Mouse (Mus musculus): ENCODE results near the gene C2. TPM values are rescaled to one million over a fixed set of nuclear protein-coding genes. Genes with fewer than 3 reads are reported as not detected.
A peak's percentile ranks its signal among the peaks of the same experiment; 100 is the strongest.
"Not testable (repeated sequence)": the region's sequence is repeated elsewhere in the genome, so short reads cannot be mapped to it uniquely, and the experiment has no call there.

C2 gene
- polyA plus RNA-seq, 1 experiment from 2014 or later, result 1.7 TPM

- 88% methylated on average over 5 of the region's 5 CpGs for WGBS
- no peak overlapping the region for H3K9ac ChIP-seq (ENCODE audit: low read depth, low read length)
- H3K9me3 ChIP-seq (ENCODE audit: control insufficient read depth, low read length), result no peaks in the 10 kb centered on the region
- H3K4me2 ChIP-seq (replicated peaks; ENCODE audit: low read depth, low read length), result no peak overlapping the region
- H3K36me3 ChIP-seq (ENCODE audit: control insufficient read depth, insufficient read depth, low read length), result peaks cover 28% of the 10 kb centered on the region
- H3K4me3 ChIP-seq (ENCODE audit: low read length), result no peak overlapping the region
- H3K4me1 ChIP-seq (ENCODE audit: control insufficient read depth, insufficient read depth, low read length), result 0 out of 2 replicates have a peak, but pooled peaks cover 9% of the 10 kb centered on the region
- H3K27ac ChIP-seq (ENCODE audit: low read depth, low read length), result no peak overlapping the region
- H3K27me3 ChIP-seq (ENCODE audit: control insufficient read depth, insufficient read depth, low read length), result no peaks in the 10 kb centered on the region
- no peak for ATAC-seq (ENCODE audit: low FRiP score, low TSS enrichment)
Measured at GRCm38 (mm10) chr17:34916316-34916715, 18.3 kb upstream of the C2 start.

- H3K9me3 ChIP-seq (ENCODE audit: control insufficient read depth, low read length), result no peaks in the 10 kb centered on the region
- peak overlapping the region; percentile 23; the same call in 1 of the 2 replicates for H3K9ac ChIP-seq (ENCODE audit: low read depth, low read length)
- H3K4me2 ChIP-seq (replicated peaks; ENCODE audit: low read depth, low read length), result peak overlapping the region; percentile 26
- H3K4me3 ChIP-seq (ENCODE audit: low read length), result no peak overlapping the region
- H3K4me1 ChIP-seq (ENCODE audit: control insufficient read depth, insufficient read depth, low read length), result 0 out of 2 replicates have a peak, but pooled peaks cover 9% of the 10 kb centered on the region
- H3K36me3 ChIP-seq (ENCODE audit: control insufficient read depth, insufficient read depth, low read length), result peaks cover 37% of the 10 kb centered on the region
- no peaks in the 10 kb centered on the region for H3K27me3 ChIP-seq (ENCODE audit: control insufficient read depth, insufficient read depth, low read length)
- ATAC-seq (ENCODE audit: low FRiP score, low TSS enrichment), result peak; percentile 69
- H3K27ac ChIP-seq (ENCODE audit: low read depth, low read length), result no peak overlapping the region; the same call in 1 of the 2 replicates
- WGBS, result 8% methylated on average over 11 of the region's 11 CpGs
Measured at GRCm38 (mm10) chr17:34915410-34915831, 17.4 kb upstream of the C2 start.

- H3K27ac ChIP-seq (ENCODE audit: low read depth, low read length), result peak within 1 kb of the TSS; percentile 43; the same call in 1 of the 2 replicates
- H3K9ac ChIP-seq (ENCODE audit: low read depth, low read length), result peak within 1 kb of the TSS; percentile 37; the same call in 1 of the 2 replicates
- no peaks in the 10 kb centered on the region for H3K9me3 ChIP-seq (ENCODE audit: control insufficient read depth, low read length)
- 0 out of 2 replicates have a peak, but pooled peaks cover 9% of the 10 kb centered on the region for H3K4me1 ChIP-seq (ENCODE audit: control insufficient read depth, insufficient read depth, low read length)
- peaks cover 50% of the 10 kb centered on the region for H3K36me3 ChIP-seq (ENCODE audit: control insufficient read depth, insufficient read depth, low read length)
- H3K27me3 ChIP-seq (ENCODE audit: control insufficient read depth, insufficient read depth, low read length), result no peaks in the 10 kb centered on the region
- no peak for ATAC-seq (ENCODE audit: low FRiP score, low TSS enrichment)
- peak within 1 kb of the TSS; percentile 27 for H3K4me2 ChIP-seq (replicated peaks; ENCODE audit: low read depth, low read length)
- WGBS, result 34% methylated on average over 18 of the region's 18 CpGs
- H3K4me3 ChIP-seq (ENCODE audit: low read length), result peak within 1 kb of the TSS; percentile 4; the same call in 1 of the 2 replicates
Measured at GRCm38 (mm10) chr17:34913930-34914665, 16.0 kb upstream of the C2 start, which contains the start of gene Slc44a4. Gene Slc44a4 (plus strand): TSS chr17:34914466.

- H3K9ac ChIP-seq (ENCODE audit: low read depth, low read length), result no peak overlapping the region
- H3K4me3 ChIP-seq (ENCODE audit: low read length), result no peak overlapping the region
- 0 out of 2 replicates have a peak, but pooled peaks cover 9% of the 10 kb centered on the region for H3K4me1 ChIP-seq (ENCODE audit: control insufficient read depth, insufficient read depth, low read length)
- no peak overlapping the region for H3K27ac ChIP-seq (ENCODE audit: low read depth, low read length)
- 51% methylated on average over 5 of the region's 5 CpGs for WGBS
- peak; percentile 43; the same call in 1 of the 2 replicates for ATAC-seq (ENCODE audit: low FRiP score, low TSS enrichment)
- no peaks in the 10 kb centered on the region for H3K9me3 ChIP-seq (ENCODE audit: control insufficient read depth, low read length)
- H3K36me3 ChIP-seq (ENCODE audit: control insufficient read depth, insufficient read depth, low read length), result peaks cover 72% of the 10 kb centered on the region
- no peak overlapping the region for H3K4me2 ChIP-seq (replicated peaks; ENCODE audit: low read depth, low read length)
- H3K27me3 ChIP-seq (ENCODE audit: control insufficient read depth, insufficient read depth, low read length), result no peaks in the 10 kb centered on the region
Measured at GRCm38 (mm10) chr17:34911945-34912351, 13.9 kb upstream of the C2 start.

GRCm38 (mm10) chr17:34910982-34911381 lies 12.9 kb upstream of the C2 start:
- Histone ChIP-seq H3K4me3 (ENCODE audit: low read length) (no peak overlapping the region), H3K4me2 (replicated peaks; ENCODE audit: low read depth, low read length) (no peak overlapping the region), H3K27me3 (ENCODE audit: control insufficient read depth, insufficient read depth, low read length) (no peaks in the 10 kb centered on the region), H3K4me1 (ENCODE audit: control insufficient read depth, insufficient read depth, low read length) (0 out of 2 replicates have a peak, but pooled peaks cover 9% of the 10 kb centered on the region), H3K27ac (ENCODE audit: low read depth, low read length) (no peak overlapping the region), H3K9ac (ENCODE audit: low read depth, low read length) (no peak overlapping the region), H3K36me3 (ENCODE audit: control insufficient read depth, insufficient read depth, low read length) (peaks cover 81% of the 10 kb centered on the region), H3K9me3 (ENCODE audit: control insufficient read depth, low read length) (no peaks in the 10 kb centered on the region)
- WGBS, result 83% methylated on average over 10 of the region's 10 CpGs
- ATAC-seq (ENCODE audit: low FRiP score, low TSS enrichment), result no peak

GRCm38 (mm10) chr17:34902895-34903294 lies 4.8 kb upstream of the C2 start:
- Histone ChIP-seq H3K4me1 (ENCODE audit: control insufficient read depth, insufficient read depth, low read length) (peaks cover 3% of the 10 kb centered on the region; the same call in 1 of the 2 replicates), H3K9ac (ENCODE audit: low read depth, low read length) (no peak overlapping the region), H3K27ac (ENCODE audit: low read depth, low read length) (no peak overlapping the region), H3K36me3 (ENCODE audit: control insufficient read depth, insufficient read depth, low read length) (peaks cover 56% of the 10 kb centered on the region), H3K27me3 (ENCODE audit: control insufficient read depth, insufficient read depth, low read length) (no peaks in the 10 kb centered on the region), H3K4me2 (replicated peaks; ENCODE audit: low read depth, low read length) (no peak overlapping the region), H3K4me3 (ENCODE audit: low read length) (no peak overlapping the region), H3K9me3 (ENCODE audit: control insufficient read depth, low read length) (no peaks in the 10 kb centered on the region)
- ATAC-seq (ENCODE audit: low FRiP score, low TSS enrichment), result no peak
- 74% methylated on average over 9 of the region's 9 CpGs for WGBS

- not testable (repeated sequence) for H3K27me3 ChIP-seq (ENCODE audit: control insufficient read depth, insufficient read depth, low read length); H3K4me2 ChIP-seq (replicated peaks; ENCODE audit: low read depth, low read length); H3K9me3 ChIP-seq (ENCODE audit: control insufficient read depth, low read length); H3K4me3 ChIP-seq (ENCODE audit: low read length); H3K4me1 ChIP-seq (ENCODE audit: control insufficient read depth, insufficient read depth, low read length); ATAC-seq (ENCODE audit: low FRiP score, low TSS enrichment); H3K27ac ChIP-seq (ENCODE audit: low read depth, low read length); H3K9ac ChIP-seq (ENCODE audit: low read depth, low read length)
- WGBS, result 94% methylated on average over 9 of the region's 10 CpGs
- peaks cover 46% of the 10 kb centered on the region for H3K36me3 ChIP-seq (ENCODE audit: control insufficient read depth, insufficient read depth, low read length)
Measured at GRCm38 (mm10) chr17:34901948-34902347, 3.9 kb upstream of the C2 start.

- ATAC-seq (ENCODE audit: low FRiP score, low TSS enrichment); H3K9me3 ChIP-seq (ENCODE audit: control insufficient read depth, low read length); H3K4me3 ChIP-seq (ENCODE audit: low read length); H3K27ac ChIP-seq (ENCODE audit: low read depth, low read length); H3K4me1 ChIP-seq (ENCODE audit: control insufficient read depth, insufficient read depth, low read length); H3K4me2 ChIP-seq (replicated peaks; ENCODE audit: low read depth, low read length); H3K27me3 ChIP-seq (ENCODE audit: control insufficient read depth, insufficient read depth, low read length); H3K9ac ChIP-seq (ENCODE audit: low read depth, low read length): not testable (repeated sequence)
- peaks cover 41% of the 10 kb centered on the region for H3K36me3 ChIP-seq (ENCODE audit: control insufficient read depth, insufficient read depth, low read length)
Measured at GRCm38 (mm10) chr17:34900826-34901225, 2.8 kb upstream of the C2 start.

GRCm38 (mm10) chr17:34899890-34900243 lies 1.8 kb upstream of the C2 start:
- WGBS, result under 1% methylated on average over 5 of the region's 5 CpGs
- Histone ChIP-seq H3K9ac (ENCODE audit: low read depth, low read length) (peak overlapping the region; percentile 93), H3K4me1 (ENCODE audit: control insufficient read depth, insufficient read depth, low read length) (peaks cover 13% of the 10 kb centered on the region), H3K4me3 (ENCODE audit: low read length) (peak overlapping the region; percentile 92), H3K27me3 (ENCODE audit: control insufficient read depth, insufficient read depth, low read length) (no peaks in the 10 kb centered on the region), H3K9me3 (ENCODE audit: control insufficient read depth, low read length) (no peaks in the 10 kb centered on the region), H3K4me2 (replicated peaks; ENCODE audit: low read depth, low read length) (peak overlapping the region; percentile 90), H3K36me3 (ENCODE audit: control insufficient read depth, insufficient read depth, low read length) (peaks cover 32% of the 10 kb centered on the region), H3K27ac (ENCODE audit: low read depth, low read length) (peak overlapping the region; percentile 97)
- ATAC-seq (ENCODE audit: low FRiP score, low TSS enrichment), result no peak
